Mouse (Mus musculus): Measurements from ENCODE around the gene Gopc. TPM values are rescaled to one million over a fixed set of nuclear protein-coding genes. Genes with fewer than 3 reads are reported as not detected.
A peak's percentile ranks its signal among the peaks of the same experiment; 100 is the strongest.

Gene Gopc
- total and polyA plus RNA-seq, 3 experiments, result 4.2 to 12.0 (median 11.9) TPM

DNA sequence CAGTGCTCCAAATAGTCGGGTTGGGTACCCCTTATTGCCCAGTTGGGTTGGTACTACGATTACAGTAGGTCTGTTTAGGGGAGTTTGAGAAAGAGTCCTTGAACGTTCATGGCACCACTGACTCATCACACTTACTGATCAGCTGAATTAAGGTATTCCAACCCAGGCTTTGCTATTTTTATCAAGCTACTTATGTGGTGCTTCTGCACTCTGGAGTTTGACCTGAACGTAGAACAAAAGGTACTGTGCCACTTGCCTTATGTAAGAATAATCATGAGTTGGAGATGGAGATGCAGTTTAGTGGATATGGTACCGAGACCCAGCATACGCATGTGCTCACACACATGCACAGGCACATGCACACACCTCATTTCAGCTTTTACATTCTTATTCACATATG, 39.8 kb upstream of the Gopc start:
- 61% methylated on average over 6 of the region's 6 CpGs for WGBS
- Histone ChIP-seq H3K4me1 (ENCODE audit: control insufficient read depth, insufficient read depth, low read length) (peaks cover 29% of the 10 kb centered on the region), H3K4me3 (no peak overlapping the region), H3K79me2 (replicated peaks; ENCODE audit: control insufficient read depth, insufficient read depth, low read length) (peaks cover 6% of the 10 kb centered on the region), H3K27ac (peak overlapping the region; percentile 61), H3K9ac (ENCODE audit: low read depth, low read length) (no peak overlapping the region), H3K36me3 (ENCODE audit: control insufficient read depth, insufficient read depth, low read length) (peaks cover 64% of the 10 kb centered on the region), H3K27me3 (ENCODE audit: control insufficient read depth, insufficient read depth, low read length) (no peaks in the 10 kb centered on the region)
- no peak for TF ChIP-seq POLR2A (IDR thresholded peaks at IDR 0.05; ENCODE audit: insufficient read depth, low read depth, low read length)
- TF ChIP-seq EP300 (IDR thresholded peaks at IDR 0.05; ENCODE audit: insufficient read depth, low read depth, low read length), result 0 out of 2 replicates have a peak, but pooled peaks have one; percentile 33
- no peak for TF ChIP-seq CTCF (IDR thresholded peaks at IDR 0.05)
- DNase-seq, result no peak
- intact Hi-C loops (cut with DNase I), result no loop called here

DNA sequence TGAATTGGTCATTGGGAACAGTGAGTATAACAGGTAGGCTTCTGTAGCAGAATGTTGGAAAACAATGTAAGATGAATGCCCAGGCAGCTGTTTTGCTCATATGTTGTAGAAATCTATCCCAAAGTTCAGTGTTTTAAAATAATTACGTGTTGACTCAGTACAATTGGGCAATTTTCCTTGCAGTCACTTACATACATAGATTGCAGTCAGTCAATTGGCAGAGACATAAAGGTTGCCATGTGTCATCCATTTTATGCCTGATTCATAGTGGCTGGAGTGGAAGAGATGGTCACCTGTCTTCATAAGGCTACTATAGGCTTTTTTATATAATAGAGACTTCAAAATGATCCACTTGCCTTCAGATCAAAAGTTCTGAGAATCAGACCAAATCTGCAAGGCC, 38.6 kb upstream of the Gopc start:
- TF ChIP-seq EP300 (IDR thresholded peaks at IDR 0.05; ENCODE audit: insufficient read depth, low read depth, low read length) (no peak), CTCF (IDR thresholded peaks at IDR 0.05) (no peak), POLR2A (IDR thresholded peaks at IDR 0.05; ENCODE audit: insufficient read depth, low read depth, low read length) (no peak)
- H3K4me3 ChIP-seq, result no peak overlapping the region
- peaks cover 26% of the 10 kb centered on the region for H3K4me1 ChIP-seq (ENCODE audit: control insufficient read depth, insufficient read depth, low read length)
- 68% methylated on average over 1 of the region's 1 CpGs for WGBS
- H3K36me3 ChIP-seq (ENCODE audit: control insufficient read depth, insufficient read depth, low read length), result peaks cover 57% of the 10 kb centered on the region
- intact Hi-C loops (cut with DNase I), result no loop called here
- peaks cover 6% of the 10 kb centered on the region for H3K79me2 ChIP-seq (replicated peaks; ENCODE audit: control insufficient read depth, insufficient read depth, low read length)
- no peak overlapping the region for H3K9ac ChIP-seq (ENCODE audit: low read depth, low read length)
- no peak overlapping the region for H3K27ac ChIP-seq
- DNase-seq, result no peak
- no peaks in the 10 kb centered on the region for H3K27me3 ChIP-seq (ENCODE audit: control insufficient read depth, insufficient read depth, low read length)

DNA sequence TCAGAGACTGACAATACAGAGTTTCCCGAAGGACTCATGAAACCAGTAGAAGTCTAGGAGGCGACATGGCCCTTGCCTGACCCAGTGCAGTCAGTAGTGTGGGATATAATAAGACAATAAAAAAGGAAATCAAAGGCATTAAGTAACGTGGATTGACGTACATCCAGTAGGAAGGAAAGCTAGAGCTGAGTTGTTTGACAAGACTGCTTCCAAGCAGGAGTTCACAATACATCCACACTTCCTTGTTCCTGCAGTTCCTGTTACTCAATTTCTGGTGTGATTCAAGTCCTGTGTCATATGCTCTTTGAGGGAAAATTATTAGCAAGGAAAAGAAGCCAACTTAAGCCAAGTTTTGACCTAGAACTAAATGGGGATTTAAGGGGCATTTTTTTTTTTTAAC, 37.5 kb upstream of the Gopc start:
- H3K27ac ChIP-seq, result peak overlapping the region; percentile 92
- intact Hi-C loops (cut with DNase I), result no loop called here
- WGBS, result 38% methylated on average over 4 of the region's 4 CpGs
- peaks cover 50% of the 10 kb centered on the region for H3K36me3 ChIP-seq (ENCODE audit: control insufficient read depth, insufficient read depth, low read length)
- H3K4me3 ChIP-seq, result peak overlapping the region; percentile 98
- H3K9ac ChIP-seq (ENCODE audit: low read depth, low read length), result 0 out of 2 replicates have a peak overlapping the region, but pooled peaks have one; percentile 8
- peaks cover 1% of the 10 kb centered on the region for H3K79me2 ChIP-seq (replicated peaks; ENCODE audit: control insufficient read depth, insufficient read depth, low read length)
- H3K4me1 ChIP-seq (ENCODE audit: control insufficient read depth, insufficient read depth, low read length), result peaks cover 20% of the 10 kb centered on the region
- no peak for DNase-seq
- no peaks in the 10 kb centered on the region for H3K27me3 ChIP-seq (ENCODE audit: control insufficient read depth, insufficient read depth, low read length)
- no peak for TF ChIP-seq POLR2A (IDR thresholded peaks at IDR 0.05; ENCODE audit: insufficient read depth, low read depth, low read length)
- TF ChIP-seq CTCF (IDR thresholded peaks at IDR 0.05), result no peak
- no peak for TF ChIP-seq EP300 (IDR thresholded peaks at IDR 0.05; ENCODE audit: insufficient read depth, low read depth, low read length)

DNA sequence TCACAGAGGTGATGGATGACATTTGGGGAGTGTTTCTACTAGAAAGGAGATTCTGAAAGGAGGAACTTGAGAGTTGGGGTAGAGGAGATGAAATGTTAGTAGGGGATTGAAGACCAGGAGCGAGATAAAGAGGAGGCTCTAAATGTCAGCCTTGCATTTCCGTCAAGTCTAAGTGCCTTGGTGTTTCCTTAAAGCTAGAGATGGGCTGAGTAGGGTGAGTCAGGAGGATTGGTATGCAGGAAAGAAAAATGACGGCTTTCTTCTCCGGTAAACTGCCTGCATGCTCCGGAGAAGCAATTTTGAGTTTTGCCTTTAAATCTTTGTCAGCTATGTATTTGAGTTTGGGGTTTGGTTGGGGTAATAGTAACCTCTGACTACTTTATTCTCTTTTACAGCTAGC, 37.0 kb upstream of the Gopc start:
- Histone ChIP-seq H3K79me2 (replicated peaks; ENCODE audit: control insufficient read depth, insufficient read depth, low read length) (peaks cover 1% of the 10 kb centered on the region), H3K27me3 (ENCODE audit: control insufficient read depth, insufficient read depth, low read length) (no peaks in the 10 kb centered on the region), H3K36me3 (ENCODE audit: control insufficient read depth, insufficient read depth, low read length) (peaks cover 50% of the 10 kb centered on the region), H3K9ac (ENCODE audit: low read depth, low read length) (peak overlapping the region; percentile 98), H3K27ac (peak overlapping the region; percentile 92), H3K4me3 (peak overlapping the region; percentile 98), H3K4me1 (ENCODE audit: control insufficient read depth, insufficient read depth, low read length) (peaks cover 20% of the 10 kb centered on the region)
- TF ChIP-seq CTCF (IDR thresholded peaks at IDR 0.05) (no peak), EP300 (IDR thresholded peaks at IDR 0.05; ENCODE audit: insufficient read depth, low read depth, low read length) (no peak), POLR2A (IDR thresholded peaks at IDR 0.05; ENCODE audit: insufficient read depth, low read depth, low read length) (no peak)
- DNase-seq, result no peak
- intact Hi-C loops (cut with DNase I), result no loop called here
- 8% methylated on average over 5 of the region's 5 CpGs for WGBS

DNA sequence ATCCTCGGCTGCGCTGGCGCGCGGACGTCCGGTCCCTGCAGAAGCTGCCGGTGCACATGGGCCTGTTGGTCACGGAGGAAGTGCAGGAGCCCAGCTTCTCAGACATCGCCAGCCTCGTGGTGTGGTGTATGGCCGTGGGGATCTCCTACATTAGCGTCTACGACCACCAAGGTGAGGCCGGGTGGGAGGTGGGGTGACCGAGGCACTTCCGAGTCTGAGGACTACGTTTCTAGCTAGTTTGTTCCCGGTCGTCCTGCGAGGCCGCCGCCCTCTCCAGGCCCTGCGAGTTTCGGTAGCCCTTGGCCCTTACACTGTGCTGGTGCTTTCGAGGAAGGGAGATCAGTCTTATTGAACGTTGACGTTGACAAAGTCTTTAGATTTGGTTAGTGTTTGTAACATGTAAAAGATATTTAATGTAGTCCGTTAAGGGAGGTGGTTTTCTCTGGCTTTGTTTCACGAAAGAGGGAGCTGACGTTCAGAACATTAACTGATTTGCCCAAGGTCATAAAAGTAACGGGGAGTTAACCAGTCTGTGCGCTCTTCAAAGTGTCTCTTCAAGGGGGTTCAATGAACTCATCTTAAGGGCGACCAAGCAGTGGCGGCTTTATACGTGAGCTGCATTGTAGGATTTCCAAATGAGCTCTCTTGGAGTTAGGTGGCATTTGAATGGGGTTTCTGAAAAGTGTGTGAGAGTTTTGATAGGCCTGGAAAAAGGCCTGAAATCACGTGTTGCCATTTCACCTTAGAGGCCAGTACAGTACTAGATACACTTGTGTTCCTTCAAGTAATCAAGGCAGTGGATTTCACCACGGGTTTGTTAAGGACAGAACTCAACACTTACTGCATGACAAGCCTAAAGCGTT, 36.3 kb upstream of the Gopc start:
- Histone ChIP-seq H3K27me3 (ENCODE audit: control insufficient read depth, insufficient read depth, low read length) (no peaks in the 10 kb centered on the region), H3K4me1 (ENCODE audit: control insufficient read depth, insufficient read depth, low read length) (peaks cover 19% of the 10 kb centered on the region), H3K9ac (ENCODE audit: low read depth, low read length) (peak overlapping the region; percentile 98), H3K4me3 (peak overlapping the region; percentile 98), H3K79me2 (replicated peaks; ENCODE audit: control insufficient read depth, insufficient read depth, low read length) (peaks cover 1% of the 10 kb centered on the region), H3K27ac (peak overlapping the region; percentile 92), H3K36me3 (ENCODE audit: control insufficient read depth, insufficient read depth, low read length) (peaks cover 47% of the 10 kb centered on the region)
- TF ChIP-seq EP300 (IDR thresholded peaks at IDR 0.05; ENCODE audit: insufficient read depth, low read depth, low read length) (no peak), POLR2A (IDR thresholded peaks at IDR 0.05; ENCODE audit: insufficient read depth, low read depth, low read length) (no peak)
- intact Hi-C loops (cut with DNase I), result loop anchor here (2.0 kb wide), 1 partner anchor 35 kb away; the partner anchor contains the start of gene Gopc
- WGBS, result under 1% methylated on average over 39 of the region's 39 CpGs
- peak in 1 of 2 experiments; percentile 15 for DNase-seq
